Mouse (Mus musculus) forebrain, postnatal 0 days (tissue): ENCODE measurements around the gene Pak1. TPM values are rescaled to one million over a fixed set of nuclear protein-coding genes. Genes with fewer than 3 reads are reported as not detected.

Experiments
- ATAC-seq: fragments of 200-750 bp; cut with Nextera tagmentation; 2 replicates; pipeline ENCODE4 v1.8.0; 2017; ENCODE audit warnings: mild to moderate bottlenecking, moderate library complexity
- DNase-seq: peaks from one replicate; pipeline ENCODE4 v3.0.0-alpha.2; 2015
- H3K27ac ChIP-seq: fragments of 300-500 bp; sonication (generic); 2 replicates; pipeline ENCODE4 v1.5.1; 2014; ENCODE audit warnings: low read depth, mild to moderate bottlenecking, antibody characterized with exemption, low read length, moderate library complexity, mixed read lengths
- H3K27me3 ChIP-seq: fragments of 300-500 bp; sonication (generic); 2 replicates; pipeline ENCODE4 v1.6.1; 2014; ENCODE audit warnings: mild to moderate bottlenecking, low read length, mixed read lengths; ENCODE audit not compliant: insufficient read depth
- H3K36me3 ChIP-seq: fragments of 300-500 bp; sonication (generic); 2 replicates; pipeline ENCODE4 v1.6.1; 2014; ENCODE audit warnings: mild to moderate bottlenecking, moderate library complexity; ENCODE audit not compliant: insufficient read depth
- H3K4me1 ChIP-seq: fragments of 300-500 bp; sonication (generic); 2 replicates; pipeline ENCODE4 v1.6.1; 2014; ENCODE audit warnings: antibody characterized with exemption; ENCODE audit not compliant: insufficient read depth
- H3K4me2 ChIP-seq: fragments of 300-500 bp; sonication (generic); 2 replicates; pipeline ENCODE4 v1.6.1; 2014; ENCODE audit warnings: low read depth, mild to moderate bottlenecking, moderate library complexity
- H3K4me3 ChIP-seq: fragments of 300-500 bp; sonication (generic); 2 replicates; pipeline ENCODE4 v1.5.1; 2014; ENCODE audit warnings: low read depth, low read length, mixed read lengths
- H3K9ac ChIP-seq: fragments of 300-500 bp; sonication (generic); 2 replicates; pipeline ENCODE4 v1.6.1; 2014; ENCODE audit warnings: mild to moderate bottlenecking
- H3K9me3 ChIP-seq: fragments of 300-500 bp; sonication (generic); 2 replicates; pipeline ENCODE4 v1.6.1; 2016; ENCODE audit warnings: low read length
- CTCF ChIP-seq: sonication (generic); IDR thresholded peaks from 2 replicates; pipeline ENCODE4 v1.5.1; 2016; ENCODE audit warnings: antibody characterized with exemption, control low read depth, low read depth
- WGBS: fragments of 180-500 bp; shearing (Covaris S2); extraction: QIAGEN DNeasy Blood & Tissue Kit; methylation state at CpG from one replicate; pipeline ENCODE4 v1.1.7; 2014; 5-methylcytosine and 5-hydroxymethylcytosine counted together
- polyA plus RNA-seq: library from polyadenylated mRNA; unstranded; fragments of >200 nt; fragmentation: Nextera tagmentation; extraction: Ambion mirVana; gene quantifications from 2 replicates; pipeline ENCODE4 v1.2.1, GENCODE M21; 2015
- total RNA-seq: library from RNA; depleted of rRNA; stranded (reverse); fragments of >200 nt; gene quantifications from 2 replicates; pipeline ENCODE4 v1.2.3, GENCODE M21; 2014

Pak1 gene
- total and polyA plus RNA-seq, 2 experiments from 2014 or later, result 135 to 186 TPM

GRCm38 (mm10) chr7:97803116-97803515, 14.8 kb downstream of the Pak1 start:
- H3K36me3 ChIP-seq, result no peaks in the 10 kb centered on the region
- H3K9ac ChIP-seq, result no peak overlapping the region
- DNase-seq (no peak), ATAC-seq (no peak)
- no peaks in the 10 kb centered on the region for H3K9me3 ChIP-seq
- no peaks in the 10 kb centered on the region for H3K27me3 ChIP-seq
- no peak overlapping the region for H3K4me2 ChIP-seq
- H3K27ac ChIP-seq, result no peak overlapping the region
- H3K4me3 ChIP-seq, result no peak overlapping the region
- 17% methylated on average over 2 of the region's 2 CpGs for WGBS
- no peak for TF ChIP-seq CTCF
- H3K4me1 ChIP-seq, result no peaks in the 10 kb centered on the region; the same call in 1 of the 2 replicates

- ATAC-seq (no peak), DNase-seq (no peak)
- Histone ChIP-seq H3K4me2 (no peak overlapping the region), H3K27ac (no peak overlapping the region), H3K9me3 (no peaks in the 10 kb centered on the region), H3K4me1 (no peaks in the 10 kb centered on the region; the same call in 1 of the 2 replicates), H3K27me3 (no peaks in the 10 kb centered on the region), H3K4me3 (no peak overlapping the region), H3K36me3 (no peaks in the 10 kb centered on the region), H3K9ac (no peak overlapping the region)
- TF ChIP-seq CTCF, result no peak
- 23% methylated on average over 2 of the region's 2 CpGs for WGBS
Measured at GRCm38 (mm10) chr7:97804245-97805066, 16.1 kb downstream of the Pak1 start.

GRCm38 (mm10) chr7:97805067-97805365, 16.7 kb downstream of the Pak1 start:
- Histone ChIP-seq H3K4me1 (no peaks in the 10 kb centered on the region; the same call in 1 of the 2 replicates), H3K9ac (no peak overlapping the region), H3K27me3 (no peaks in the 10 kb centered on the region), H3K4me3 (no peak overlapping the region), H3K4me2 (no peak overlapping the region), H3K36me3 (no peaks in the 10 kb centered on the region), H3K9me3 (no peaks in the 10 kb centered on the region), H3K27ac (no peak overlapping the region)
- no peak for TF ChIP-seq CTCF
- 57% methylated on average over 3 of the region's 3 CpGs for WGBS
- ATAC-seq (no peak), DNase-seq (no peak)

- Histone ChIP-seq H3K9me3 (no peaks in the 10 kb centered on the region), H3K36me3 (no peaks in the 10 kb centered on the region), H3K27me3 (no peaks in the 10 kb centered on the region), H3K4me3 (no peak overlapping the region), H3K27ac (no peak overlapping the region), H3K4me1 (no peaks in the 10 kb centered on the region; the same call in 1 of the 2 replicates), H3K4me2 (no peak overlapping the region), H3K9ac (no peak overlapping the region)
- WGBS, result 81% methylated on average over 5 of the region's 5 CpGs
- ATAC-seq (no peak), DNase-seq (no peak)
- no peak for TF ChIP-seq CTCF
Measured at GRCm38 (mm10) chr7:97809307-97809706, 21.0 kb downstream of the Pak1 start.

- Histone ChIP-seq H3K36me3 (no peaks in the 10 kb centered on the region), H3K27me3 (no peaks in the 10 kb centered on the region), H3K9me3 (no peaks in the 10 kb centered on the region), H3K27ac (no peak overlapping the region), H3K4me2 (no peak overlapping the region), H3K9ac (no peak overlapping the region), H3K4me1 (no peaks in the 10 kb centered on the region), H3K4me3 (no peak overlapping the region)
- no peak for DNase-seq
- ATAC-seq, result no peak
- 88% methylated on average over 2 of the region's 2 CpGs for WGBS
- no peak for TF ChIP-seq CTCF
Measured at GRCm38 (mm10) chr7:97821875-97822274, 33.5 kb downstream of the Pak1 start.

GRCm38 (mm10) chr7:97829091-97829490, 40.8 kb downstream of the Pak1 start:
- Histone ChIP-seq H3K36me3 (no peaks in the 10 kb centered on the region), H3K9ac (no peak overlapping the region), H3K27me3 (no peaks in the 10 kb centered on the region), H3K4me2 (no peak overlapping the region), H3K4me1 (no peaks in the 10 kb centered on the region), H3K27ac (no peak overlapping the region), H3K9me3 (no peaks in the 10 kb centered on the region), H3K4me3 (no peak overlapping the region)
- no peak for ATAC-seq
- no peak for TF ChIP-seq CTCF
- 88% methylated on average over 2 of the region's 2 CpGs for WGBS
- DNase-seq, result no peak

- Histone ChIP-seq H3K4me2 (no peak overlapping the region), H3K4me3 (no peak overlapping the region), H3K27ac (no peak overlapping the region), H3K36me3 (no peaks in the 10 kb centered on the region), H3K9ac (no peak overlapping the region), H3K4me1 (no peaks in the 10 kb centered on the region), H3K27me3 (no peaks in the 10 kb centered on the region), H3K9me3 (no peaks in the 10 kb centered on the region)
- 71% methylated on average over 3 of the region's 3 CpGs for WGBS
- no peak for ATAC-seq
- no peak for DNase-seq
- TF ChIP-seq CTCF, result no peak
Measured at GRCm38 (mm10) chr7:97830739-97831138, 42.4 kb downstream of the Pak1 start.
